Mouse (Mus musculus) macrophage (primary cell): ENCODE measurements around the gene A1cf. TPM values are rescaled to one million over a fixed set of nuclear protein-coding genes. Genes with fewer than 3 reads are reported as not detected.

ENCODE experiments used
- H3K27ac ChIP-seq: fragments of 350-480 bp; formaldehyde crosslinking; 2 replicates; pipeline ENCODE4 v1.9.0; 2021
- H3K36me3 ChIP-seq: fragments of 350-480 bp; formaldehyde crosslinking; 2 replicates; pipeline ENCODE4 v1.9.0; 2021; ENCODE audit errors: inconsistent target
- H3K4me3 ChIP-seq: fragments of 350-480 bp; formaldehyde crosslinking; 2 replicates; pipeline ENCODE4 v1.9.0; 2021; ENCODE audit errors: inconsistent target
- H3K79me2 ChIP-seq: fragments of 350-480 bp; formaldehyde crosslinking; 2 replicates; pipeline ENCODE4 v1.9.0; 2021; ENCODE audit errors: inconsistent target
- WGBS: methylation state at CpG from one replicate; pipeline ENCODE4 v1.1.7; 2026; ENCODE audit warnings: inconsistent platforms; ENCODE audit not compliant: missing documents; 5-methylcytosine and 5-hydroxymethylcytosine counted together
- polyA plus RNA-seq: library from polyadenylated mRNA; stranded (reverse); fragments of 250-400 nt; gene quantifications from 3 replicates; pipeline ENCODE4 v1.2.4, GENCODE M21; 2018; ENCODE audit warnings: inconsistent platforms

Gene A1cf
- polyA plus RNA-seq, 1 experiment from 2014 or later: not detected

DNA sequence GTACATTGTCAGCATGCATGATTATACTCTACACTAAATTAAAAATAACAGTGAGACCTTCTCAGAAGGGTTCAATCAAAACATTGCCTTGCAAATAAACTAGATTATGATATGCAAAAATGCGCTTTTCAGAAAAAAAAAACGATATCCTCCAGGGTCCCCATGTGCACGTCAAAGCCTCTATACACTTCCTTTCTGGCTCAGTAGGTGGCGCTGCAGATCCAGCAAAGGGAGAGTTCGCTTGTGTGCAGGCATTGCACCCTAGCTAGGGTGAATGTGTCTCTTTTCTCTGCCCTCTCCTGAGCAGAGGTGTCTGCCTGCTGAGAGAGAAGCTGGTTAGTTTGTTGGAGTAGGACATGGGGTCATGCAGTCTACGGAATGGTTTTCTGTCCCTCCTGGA is 103.4 kb downstream of the A1cf start:
- Histone ChIP-seq H3K36me3 (no peaks in the 10 kb centered on the region), H3K4me3 (no peak overlapping the region), H3K79me2 (no peaks in the 10 kb centered on the region)

DNA sequence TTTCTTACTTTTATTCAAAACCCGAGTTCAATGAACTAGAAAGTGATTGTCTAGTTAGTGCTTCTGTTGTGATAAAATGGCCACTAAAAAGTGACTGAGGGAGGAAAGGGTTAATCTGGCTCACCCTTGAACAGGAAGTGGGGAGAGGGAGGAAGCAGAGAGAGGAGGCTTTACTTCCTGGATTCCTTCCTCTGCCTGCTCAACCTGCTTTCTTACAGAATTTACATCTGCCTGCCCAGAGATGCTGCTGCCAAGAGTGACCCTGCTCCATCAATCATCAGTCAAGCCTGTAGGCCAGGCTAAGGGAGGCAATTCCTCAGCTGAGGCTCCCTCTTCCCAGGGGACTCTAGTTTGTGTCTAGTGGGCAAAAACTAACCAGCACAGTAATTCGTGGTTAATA is 107.3 kb downstream of the A1cf start:
- Histone ChIP-seq H3K27ac (no peak overlapping the region), H3K4me3 (no peak overlapping the region), H3K36me3 (no peaks in the 10 kb centered on the region), H3K79me2 (no peaks in the 10 kb centered on the region)
- 39% methylated on average over 2 of the region's 2 CpGs for WGBS

More for the DNA sequence above, 103.4 kb downstream of the A1cf start:
- no peak overlapping the region for H3K27ac ChIP-seq
- 14% methylated on average over 6 of the region's 6 CpGs for WGBS

DNA sequence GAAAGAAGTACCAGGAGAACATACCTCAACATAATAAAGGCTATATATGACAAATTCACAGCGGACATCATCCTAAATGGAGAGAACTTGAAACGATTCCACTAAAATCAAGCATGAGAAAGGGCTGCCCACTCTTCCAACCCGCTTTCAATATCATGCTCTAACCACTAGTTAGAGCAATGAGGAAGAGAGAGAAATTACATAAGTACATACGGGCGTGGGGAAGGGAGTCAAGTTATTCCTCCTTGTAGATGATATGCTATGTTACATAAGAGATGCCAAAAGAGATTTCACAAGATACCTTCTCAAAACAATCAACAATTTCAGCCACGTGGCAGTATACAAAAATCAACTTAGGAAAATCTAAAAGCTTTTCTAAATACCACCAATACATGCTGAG is 122.5 kb downstream of the A1cf start:
- 77% methylated on average over 6 of the region's 6 CpGs for WGBS
- H3K79me2 ChIP-seq: no peaks in the 10 kb centered on the region
- H3K36me3 ChIP-seq: no peaks in the 10 kb centered on the region
- H3K27ac ChIP-seq: no peak overlapping the region
- H3K4me3 ChIP-seq: no peak overlapping the region

DNA sequence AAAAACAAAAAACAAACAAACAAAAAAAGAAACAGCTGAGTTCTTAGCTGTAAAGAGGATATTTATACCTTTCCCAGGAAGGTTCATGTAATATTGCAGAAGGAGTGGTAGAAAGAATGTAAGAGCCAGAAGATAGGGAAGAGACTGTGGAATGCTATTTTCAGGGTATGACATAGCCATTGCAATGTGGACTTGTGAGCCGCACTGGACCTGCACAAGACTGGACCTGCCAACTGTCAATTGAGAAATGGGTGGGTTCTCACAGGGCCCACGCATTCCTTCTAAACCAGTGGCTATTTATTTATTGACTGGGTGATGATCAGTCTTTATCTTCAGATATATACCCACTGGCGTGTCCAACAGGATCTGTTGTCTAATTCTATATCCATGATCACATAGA is 128.4 kb downstream of the A1cf start:
- H3K27ac ChIP-seq: no peak overlapping the region
- H3K36me3 ChIP-seq: no peaks in the 10 kb centered on the region
- H3K79me2 ChIP-seq: no peaks in the 10 kb centered on the region
- WGBS: 93% methylated on average over 3 of the region's 3 CpGs
- no peak overlapping the region for H3K4me3 ChIP-seq

Other genes starting within 250 kb of the A1cf start
- gene Prkg1, start 103.7 kb upstream of the A1cf start, polyA plus RNA-seq: 1.1 to 3.4 TPM (median 2.5 TPM) in 3 replicates
- gene Asah2, start 239.4 kb downstream of the A1cf start, polyA plus RNA-seq: 11.2 to 19.8 TPM (median 17.0 TPM) in 3 replicates